Mouse (Mus musculus) testis, adult 2 months (tissue): ENCODE measurements at regions not wholly inside any gene's neighbourhood (a gene's known extent, or its start where the extent isn't known, plus 50 kb on each side); places are given as distances from the start of the nearest gene placed in this dataset.

ENCODE experiments used
- CTCF ChIP-seq: fragments of 200-500 bp; IDR thresholded peaks from 2 replicates; pipeline ENCODE4 v1.5.1; 2012; ENCODE audit warnings: low read depth, mild to moderate bottlenecking, inconsistent platforms, low read length, moderate library complexity; ENCODE audit not compliant: control insufficient read depth, insufficient read depth, insufficient replicate concordance
- POLR2A ChIP-seq: fragments of 200-500 bp; IDR thresholded peaks from 2 replicates; pipeline ENCODE4 v1.6.1; 2012; ENCODE audit warnings: low read depth, mild to moderate bottlenecking, inconsistent platforms, low read length, moderate library complexity; ENCODE audit not compliant: control insufficient read depth

- no peak for TF ChIP-seq POLR2A
- TF ChIP-seq CTCF = no peak
Measured at GRCm38 (mm10) chr3:37964083-37964482, 239.8 kb upstream of the Gm5148 start.
